Mouse (Mus musculus) heart, adult 2 months (tissue): Measurements from ENCODE around the gene Ddx54.

Experiments used
- CTCF ChIP-seq: fragments of 200-600 bp; IDR thresholded peaks from 2 replicates; pipeline ENCODE4 v1.8.1; 2022; ENCODE audit warnings: antibody characterized with exemption, mild to moderate bottlenecking, moderate library complexity
- EP300 ChIP-seq: fragments of 200-500 bp; IDR thresholded peaks from 2 replicates; pipeline ENCODE4 v1.6.1; 2011; ENCODE audit warnings: low read depth, low read length, control low read depth; ENCODE audit not compliant: insufficient read depth

DNA sequence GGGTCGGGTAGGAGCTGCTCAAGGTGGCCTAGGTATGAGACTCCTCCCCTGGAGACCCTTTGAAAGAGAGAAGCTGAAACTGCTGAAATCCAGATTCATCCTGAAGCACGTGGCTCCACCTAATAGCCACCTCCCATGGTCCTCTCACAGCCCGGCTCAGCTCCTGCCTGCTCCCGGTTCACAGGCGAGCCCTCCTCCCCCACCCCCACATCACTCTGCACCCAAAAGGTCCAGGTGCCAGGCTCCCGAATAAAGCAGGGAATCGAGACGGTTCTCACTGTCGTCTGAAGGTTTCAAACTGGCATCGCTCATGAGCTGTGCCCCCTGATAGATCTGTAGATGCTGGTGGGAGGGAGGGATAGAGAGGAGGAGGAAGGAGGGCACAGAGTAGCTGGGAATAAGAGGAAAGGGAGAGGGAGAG, 7.3 kb upstream of the Ddx54 start:
- TF ChIP-seq CTCF, result no peak
- TF ChIP-seq EP300, result no peak
